Mouse (Mus musculus): ENCODE results near the gene Cfap61.
A peak's percentile ranks its signal among the peaks of the same experiment; 100 is the strongest.

DNA sequence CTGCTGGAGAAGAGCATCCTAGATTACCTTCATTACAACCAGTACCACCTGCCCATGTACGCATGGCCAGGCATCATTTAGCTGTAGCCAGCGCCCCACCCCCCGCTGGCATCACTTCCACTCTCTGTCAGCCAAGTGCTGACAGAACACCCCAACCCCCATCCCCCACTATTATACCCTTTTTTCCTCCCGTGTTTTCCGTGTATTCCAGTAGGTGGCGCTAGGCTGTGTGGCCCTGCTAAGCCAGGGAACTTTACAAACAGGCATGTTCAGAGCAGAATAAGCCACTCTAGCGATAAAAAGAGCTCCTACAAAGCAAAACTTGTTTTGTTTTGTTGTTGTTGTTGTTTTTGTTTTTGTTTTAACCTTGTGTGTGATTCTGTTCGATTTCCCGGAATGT, 280.1 kb downstream of the Cfap61 start:
- TF ChIP-seq POLR2A (IDR thresholded peaks at IDR 0.05; ENCODE audit: extremely low read depth, insufficient read depth, low read length) (no peak), CTCF (IDR thresholded peaks at IDR 0.05; ENCODE audit: extremely low read depth, insufficient read depth, low read length) (peak; percentile 85)
